Mouse (Mus musculus): Measurements from ENCODE around the gene Zfp36l1. TPM values are rescaled to one million over a fixed set of nuclear protein-coding genes. Genes with fewer than 3 reads are reported as not detected.

Gene Zfp36l1
- polyA plus RNA-seq (2012; rRNA removed), result 326 and 382 TPM in 2 replicates

DNA sequence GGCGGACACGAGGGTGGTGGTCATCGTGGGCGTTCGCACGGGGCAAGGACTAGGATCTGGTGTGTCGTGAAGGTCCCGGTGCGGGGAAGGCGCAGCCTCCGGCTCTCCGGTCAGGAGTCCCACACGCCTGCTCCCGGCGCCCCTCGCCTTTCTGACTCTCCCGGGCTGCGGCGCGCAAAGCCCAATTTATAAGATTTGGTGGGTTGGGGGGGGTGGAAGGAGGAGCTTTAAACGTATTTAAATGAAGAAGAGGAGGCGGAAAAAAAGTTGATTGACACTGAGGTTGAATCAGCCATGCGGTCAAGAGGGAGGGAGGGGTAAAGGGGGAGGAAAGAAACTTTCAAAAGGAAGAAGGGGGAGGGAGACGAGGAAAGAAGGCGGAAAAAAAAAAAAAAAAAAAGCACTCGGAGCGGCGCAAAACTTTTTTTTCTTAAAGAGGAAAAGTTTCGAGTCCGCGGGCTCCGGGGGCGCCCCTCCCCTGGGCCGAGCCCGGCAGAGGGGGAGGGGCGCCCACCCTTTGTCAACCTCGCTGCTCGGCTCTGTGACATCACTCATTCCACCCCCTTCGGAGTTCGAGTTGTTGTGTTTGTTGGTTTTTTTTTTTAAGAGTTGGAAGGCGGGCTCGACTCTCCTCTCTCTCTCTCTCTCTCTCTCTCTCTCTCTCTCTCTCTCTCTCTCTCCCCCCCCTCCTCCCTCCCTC lies at the start of gene Zfp36l1:
TSS of gene Zfp36l1 (minus strand) at position 162 of the 700 bp plus-strand sequence.

Other genes with a start within 250 kb of the Zfp36l1 start
- gene Actn1, start 147.4 kb upstream of the Zfp36l1 start, polyA plus RNA-seq (2012; rRNA removed), result 170 and 182 TPM in 2 replicates

All from ovary, adult 2 months (tissue).